Mouse (Mus musculus) liver, postnatal 0 days (tissue): ENCODE results near the gene Ddx10.

Experiments used
- CTCF ChIP-seq: sonication (generic); IDR thresholded peaks from 2 replicates; pipeline ENCODE4 v1.5.1; 2016; ENCODE audit warnings: antibody characterized with exemption, low read depth
- EP300 ChIP-seq: IDR thresholded peaks from 2 replicates; pipeline ENCODE4 v1.6.1; 2016; ENCODE audit warnings: antibody characterized with exemption, low read depth, mild to moderate bottlenecking

DNA sequence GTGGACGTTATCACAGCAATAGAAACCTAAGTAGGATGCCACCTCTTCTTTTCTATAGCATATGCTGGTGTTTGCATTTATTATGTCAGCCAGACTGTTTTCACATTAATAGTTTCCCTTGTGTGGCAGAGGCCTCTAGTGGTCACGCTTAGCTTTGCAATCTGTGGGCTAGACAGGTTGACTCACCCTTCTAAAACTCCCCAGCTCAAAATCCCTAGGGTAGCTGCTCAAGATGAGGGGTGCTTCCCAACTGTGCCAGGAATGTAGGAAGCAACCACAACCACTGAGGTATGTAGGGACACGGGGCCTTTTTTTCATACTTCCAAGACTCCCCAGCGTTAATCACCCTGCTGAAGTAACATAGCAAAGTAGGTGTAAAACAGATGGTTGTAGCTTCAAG, 103.6 kb downstream of the Ddx10 start:
- TF ChIP-seq CTCF (peak; percentile 86), EP300 (no peak)
